Mouse (Mus musculus) midbrain, postnatal 0 days (tissue): ENCODE results near the gene Plcxd2. TPM values are rescaled to one million over a fixed set of nuclear protein-coding genes. Genes with fewer than 3 reads are reported as not detected.
A peak's percentile ranks its signal among the peaks of the same experiment; 100 is the strongest.

Experiments
- ATAC-seq: fragments of 200-750 bp; cut with Nextera tagmentation; 2 replicates; pipeline ENCODE4 v1.8.0; 2017; ENCODE audit warnings: moderate number of reproducible peaks, mild to moderate bottlenecking, moderate TSS enrichment, moderate library complexity; ENCODE audit not compliant: low FRiP score
- DNase-seq: peaks from one replicate; pipeline ENCODE4 v3.0.0-alpha.2; 2015; ENCODE audit warnings: low spot score
- H3K27ac ChIP-seq: fragments of 300-500 bp; sonication (generic); 2 replicates; pipeline ENCODE4 v1.5.1; 2014; ENCODE audit warnings: low read depth, mild to moderate bottlenecking, low read length, mixed read lengths
- H3K27me3 ChIP-seq: fragments of 300-500 bp; sonication (generic); 2 replicates; pipeline ENCODE4 v1.6.1; 2014; ENCODE audit warnings: low read length, control low read depth, mixed read lengths; ENCODE audit not compliant: insufficient read depth
- H3K36me3 ChIP-seq: fragments of 300-500 bp; sonication (generic); 2 replicates; pipeline ENCODE4 v1.6.1; 2014; ENCODE audit warnings: low read length, control low read depth, mixed read lengths; ENCODE audit not compliant: insufficient read depth
- H3K4me1 ChIP-seq: fragments of 300-500 bp; sonication (generic); 2 replicates; pipeline ENCODE4 v1.6.1; 2014; ENCODE audit warnings: mild to moderate bottlenecking, control low read depth, antibody characterized with exemption, low read length, mixed read lengths; ENCODE audit not compliant: insufficient read depth
- H3K4me2 ChIP-seq: fragments of 300-500 bp; sonication (generic); 2 replicates; pipeline ENCODE4 v1.6.1; 2014; ENCODE audit warnings: low read depth, mild to moderate bottlenecking, low read length, mixed read lengths; ENCODE audit not compliant: poor library complexity, severe bottlenecking
- H3K4me3 ChIP-seq: fragments of 300-500 bp; sonication (generic); 2 replicates; pipeline ENCODE4 v1.5.1; 2014; ENCODE audit warnings: low read depth, mild to moderate bottlenecking, low read length, moderate library complexity
- H3K9ac ChIP-seq: fragments of 300-500 bp; sonication (generic); replicated peaks from 2 replicates; pipeline ENCODE4 v1.6.1; 2014; ENCODE audit warnings: mild to moderate bottlenecking, low read length, moderate library complexity, mixed read lengths; ENCODE audit not compliant: poor library complexity, severe bottlenecking
- H3K9me3 ChIP-seq: fragments of 300-500 bp; sonication (generic); 2 replicates; pipeline ENCODE4 v1.6.1; 2016; ENCODE audit warnings: low read length, control low read depth
- CTCF ChIP-seq: IDR thresholded peaks from 2 replicates; pipeline ENCODE4 v1.5.1; 2016; ENCODE audit warnings: antibody characterized with exemption, mild to moderate bottlenecking
- WGBS: fragments of 180-500 bp; shearing (Covaris S2); extraction: QIAGEN DNeasy Blood & Tissue Kit; methylation state at CpG from one replicate; pipeline ENCODE4 v1.1.7; 2014; 5-methylcytosine and 5-hydroxymethylcytosine counted together
- polyA plus RNA-seq: library from polyadenylated mRNA; unstranded; fragments of >200 nt; fragmentation: Nextera tagmentation; extraction: Ambion mirVana; gene quantifications from 2 replicates; pipeline ENCODE4 v1.2.1, GENCODE M21; 2015
- total RNA-seq: library from RNA; depleted of rRNA; stranded (reverse); fragments of >200 nt; gene quantifications from 2 replicates; pipeline ENCODE4 v1.2.3, GENCODE M21; 2014; rRNA removed

The Plcxd2 gene
- total and polyA plus RNA-seq, 2 experiments from 2014 or later, result 12.9 to 41.5 TPM

DNA sequence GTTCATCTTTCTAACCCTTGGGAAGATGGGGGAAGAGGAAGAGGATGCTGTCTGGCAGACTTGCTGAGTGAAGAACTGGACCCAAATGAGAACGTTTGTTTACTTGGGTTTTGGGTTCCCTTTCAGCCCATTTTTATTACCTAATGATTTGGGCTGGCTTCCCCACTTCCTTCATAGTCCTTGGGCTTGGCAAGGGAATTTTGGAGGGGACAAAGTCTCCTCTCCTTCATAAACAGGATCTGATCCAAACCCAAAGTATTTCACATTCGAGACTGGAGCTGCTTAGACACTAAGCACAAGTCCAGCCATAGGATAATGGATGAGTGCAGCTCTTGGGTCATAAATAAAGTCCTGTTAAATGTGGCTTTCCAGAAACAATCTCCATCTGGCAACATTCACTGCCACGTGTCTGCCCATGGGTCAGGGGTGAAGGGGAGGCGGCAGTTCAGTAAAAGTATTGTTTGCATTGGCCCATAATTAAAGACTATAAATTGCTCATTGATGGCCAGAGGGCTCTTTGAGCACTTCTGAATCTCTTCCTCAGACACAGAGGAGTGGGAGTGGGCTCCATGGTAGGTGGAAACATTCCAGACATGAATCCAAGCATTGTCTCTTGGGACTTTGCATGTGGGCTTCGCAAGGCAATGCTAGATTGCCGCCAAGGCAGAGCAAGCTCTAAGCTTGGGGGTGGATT is 86.1 kb downstream of the Plcxd2 start:
- Histone ChIP-seq H3K4me3 (no peak overlapping the region), H3K27me3 (no peaks in the 10 kb centered on the region), H3K27ac (no peak overlapping the region), H3K9ac (no peak overlapping the region), H3K4me2 (no peak overlapping the region), H3K4me1 (no peaks in the 10 kb centered on the region), H3K36me3 (no peaks in the 10 kb centered on the region), H3K9me3 (no peaks in the 10 kb centered on the region)
- DNase-seq (no peak), ATAC-seq (no peak)
- TF ChIP-seq CTCF, result no peak
- 81% methylated on average over 6 of the region's 6 CpGs for WGBS

DNA sequence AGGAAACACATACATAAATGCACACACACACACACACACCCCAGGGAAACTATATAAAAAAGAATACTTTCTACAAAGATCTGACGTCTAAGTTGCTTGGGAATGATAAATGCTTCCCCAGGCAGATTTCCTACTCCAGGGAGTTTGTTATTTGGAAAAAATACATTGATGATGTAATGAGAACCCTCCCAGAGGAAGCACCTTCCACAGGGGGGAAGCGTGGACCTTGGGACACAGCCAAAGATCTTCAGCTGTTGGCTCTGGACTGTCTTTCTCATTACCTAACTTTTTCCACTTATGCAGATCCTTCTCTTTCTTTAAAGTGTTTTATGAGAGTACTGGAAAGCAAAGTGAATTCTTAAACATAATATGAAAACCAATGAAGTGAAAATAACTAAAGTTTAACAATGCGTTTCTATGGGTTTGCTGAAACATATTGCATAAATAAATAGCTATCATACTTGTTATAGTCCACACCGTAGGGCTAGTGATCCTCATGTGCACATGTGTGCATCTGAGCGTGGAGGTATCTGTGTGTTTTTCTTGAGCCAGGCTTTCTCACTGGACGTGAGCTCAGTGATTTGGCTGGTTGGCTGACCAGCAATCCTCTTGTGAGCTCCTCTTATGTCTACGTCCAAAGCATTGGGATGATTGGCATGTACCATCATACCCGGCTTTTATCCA is 87.3 kb downstream of the Plcxd2 start:
- Histone ChIP-seq H3K9me3 (no peaks in the 10 kb centered on the region), H3K27me3 (no peaks in the 10 kb centered on the region), H3K4me3 (no peak overlapping the region), H3K27ac (no peak overlapping the region), H3K4me1 (no peaks in the 10 kb centered on the region), H3K4me2 (no peak overlapping the region), H3K9ac (no peak overlapping the region), H3K36me3 (no peaks in the 10 kb centered on the region)
- ATAC-seq (no peak), DNase-seq (no peak)
- TF ChIP-seq CTCF, result no peak
- 74% methylated on average over 8 of the region's 8 CpGs for WGBS

DNA sequence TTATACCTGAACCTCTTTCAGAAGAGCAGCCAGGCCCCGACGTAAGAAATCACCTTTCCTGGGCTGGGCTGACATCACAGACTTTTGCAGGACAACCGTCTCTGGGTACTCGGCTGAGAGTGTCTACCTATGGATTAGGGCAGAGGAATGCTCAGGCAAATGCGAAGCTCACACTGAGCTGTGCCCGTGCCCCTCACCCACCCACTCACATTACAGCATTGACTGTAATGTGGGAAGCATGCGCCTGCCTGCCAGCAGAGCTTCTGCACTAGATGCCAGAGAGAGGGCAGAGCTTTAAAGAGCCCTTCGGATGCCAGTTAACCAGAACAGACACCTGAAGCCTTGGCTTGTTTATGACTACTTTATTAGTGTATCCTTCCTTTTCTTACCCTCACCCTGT is 90.4 kb downstream of the Plcxd2 start:
- H3K4me3 ChIP-seq, result no peak overlapping the region
- 79% methylated on average over 8 of the region's 8 CpGs for WGBS
- H3K9ac ChIP-seq, result no peak overlapping the region
- no peaks in the 10 kb centered on the region for H3K4me1 ChIP-seq
- TF ChIP-seq CTCF, result no peak
- H3K36me3 ChIP-seq, result no peaks in the 10 kb centered on the region
- DNase-seq, result peak; percentile 21
- H3K9me3 ChIP-seq, result no peaks in the 10 kb centered on the region
- H3K27me3 ChIP-seq, result no peaks in the 10 kb centered on the region
- peak; percentile 44; the same call in 1 of the 2 replicates for ATAC-seq
- no peak overlapping the region for H3K27ac ChIP-seq
- H3K4me2 ChIP-seq, result no peak overlapping the region

Other genes starting within 250 kb of the Plcxd2 start
- gene Phldb2, start 56.6 kb downstream of the Plcxd2 start, total RNA-seq, result 4.5 and 9.4 TPM in 2 replicates
- gene Phldb2, start 56.6 kb downstream of the Plcxd2 start, polyA plus RNA-seq, result 4.2 and 4.8 TPM in 2 replicates
- gene Cd96, start 110.0 kb upstream of the Plcxd2 start, total RNA-seq, result not detected in 2 replicates
- 0.11 and 0.17 TPM in 2 replicates for gene Cd96, start 110.0 kb upstream of the Plcxd2 start, polyA plus RNA-seq
- 4.7 and 4.8 TPM in 2 replicates for gene Gm4737, start 144.9 kb upstream of the Plcxd2 start, total RNA-seq
- 0.52 and 2.8 TPM in 2 replicates for gene Gm4737, start 144.9 kb upstream of the Plcxd2 start, polyA plus RNA-seq